Mouse (Mus musculus): ENCODE data around the gene Klrg2. TPM values are rescaled to one million over a fixed set of nuclear protein-coding genes. Genes with fewer than 3 reads are reported as not detected.

Gene Klrg2
- polyA plus RNA-seq, 1 experiment from 2014 or later = 0.25 TPM

DNA sequence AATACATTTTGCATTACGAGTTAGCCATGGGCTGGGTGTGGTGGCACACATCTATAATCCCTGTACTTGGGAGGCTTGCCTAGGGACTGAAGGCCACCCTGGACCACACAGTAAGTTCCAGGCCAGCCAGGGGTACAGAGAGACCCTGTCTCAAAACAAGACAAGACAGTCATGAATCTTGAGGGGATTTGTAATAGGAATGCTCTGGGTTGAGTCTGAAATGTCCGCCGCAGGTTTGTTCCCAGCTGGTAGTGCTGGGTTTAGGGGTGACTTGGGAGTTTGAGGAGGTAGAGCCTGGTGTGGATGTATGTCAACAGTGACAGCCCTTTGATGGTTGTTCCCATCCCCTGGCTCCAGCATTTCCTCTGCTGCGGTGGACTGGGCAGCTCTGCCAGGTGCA, 10.0 kb downstream of the Klrg2 start:
- Histone ChIP-seq H3K36me3 (peaks cover 13% of the 10 kb centered on the region; the same call in 1 of the 2 replicates), H3K4me1 (no peaks in the 10 kb centered on the region), H3K27ac (no peak overlapping the region), H3K27me3 (0 out of 2 replicates have a peak, but pooled peaks cover under 1% of the 10 kb centered on the region), H3K4me3 (replicated peaks) (no peak overlapping the region), H3K4me2 (no peak overlapping the region), H3K9me3 (replicated peaks) (no peaks in the 10 kb centered on the region), H3K9ac (no peak overlapping the region)
- 92% methylated on average over 4 of the region's 4 CpGs for WGBS
- ATAC-seq (replicated peaks; ENCODE audit: low FRiP score) = no peak

DNA sequence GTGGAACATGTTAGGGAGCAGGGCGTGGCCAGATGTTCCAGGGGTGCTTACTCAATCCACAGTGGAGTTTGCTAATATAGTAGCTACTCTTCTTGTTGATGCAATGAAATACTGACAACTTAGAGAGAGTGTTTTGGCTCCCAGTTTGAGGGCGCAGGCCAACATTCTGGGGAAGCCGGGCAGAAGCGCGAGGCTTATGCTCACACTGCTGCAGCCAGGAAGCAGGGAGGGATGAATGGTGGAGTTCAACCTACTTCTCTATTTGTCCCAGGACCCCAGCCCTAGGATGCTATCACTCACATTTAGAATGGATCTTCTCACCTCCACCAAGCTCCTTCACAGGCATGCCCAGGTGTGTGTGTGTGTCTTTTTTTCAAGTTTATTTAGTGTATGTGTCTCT, 11.0 kb downstream of the Klrg2 start:
- no peak overlapping the region for H3K9ac ChIP-seq

DNA sequence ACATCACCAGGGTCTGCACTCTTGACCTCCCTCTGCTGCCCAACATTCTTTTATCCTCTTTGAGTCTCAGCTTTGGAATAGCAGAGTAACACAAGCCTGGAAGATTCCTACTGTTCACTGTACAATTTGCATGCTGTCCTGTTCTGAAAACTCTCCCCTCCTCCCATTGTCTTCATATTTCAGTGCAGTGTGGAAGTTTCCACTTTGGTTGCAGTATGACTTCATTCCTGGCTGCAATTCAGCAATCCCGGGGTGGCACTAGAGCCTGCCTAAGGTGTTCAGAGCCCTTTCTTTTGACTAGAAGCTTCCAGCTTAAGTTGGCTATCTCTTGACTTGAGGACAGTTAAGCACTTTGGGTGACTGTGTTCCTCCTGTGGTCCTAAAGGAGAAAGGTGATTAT, 12.6 kb downstream of the Klrg2 start:
- ATAC-seq (replicated peaks; ENCODE audit: low FRiP score) = no peak
- H3K9ac ChIP-seq = no peak overlapping the region
- peaks cover 21% of the 10 kb centered on the region for H3K36me3 ChIP-seq
- H3K4me1 ChIP-seq = no peaks in the 10 kb centered on the region
- no peaks in the 10 kb centered on the region for H3K9me3 ChIP-seq (replicated peaks)
- WGBS = 75% methylated on average over 1 of the region's 1 CpGs
- H3K4me3 ChIP-seq (replicated peaks) = no peak overlapping the region
- H3K27me3 ChIP-seq = no peaks in the 10 kb centered on the region
- no peak overlapping the region for H3K4me2 ChIP-seq
- H3K27ac ChIP-seq = no peak overlapping the region

More for the DNA sequence above, 11.0 kb downstream of the Klrg2 start:
- Histone ChIP-seq H3K4me2 (no peak overlapping the region), H3K4me1 (no peaks in the 10 kb centered on the region), H3K4me3 (replicated peaks) (no peak overlapping the region), H3K36me3 (peaks cover 13% of the 10 kb centered on the region; the same call in 1 of the 2 replicates), H3K27me3 (no peaks in the 10 kb centered on the region), H3K9me3 (replicated peaks) (no peaks in the 10 kb centered on the region), H3K27ac (no peak overlapping the region)
- no peak for ATAC-seq (replicated peaks; ENCODE audit: low FRiP score)
- 96% methylated on average over 5 of the region's 5 CpGs for WGBS

DNA sequence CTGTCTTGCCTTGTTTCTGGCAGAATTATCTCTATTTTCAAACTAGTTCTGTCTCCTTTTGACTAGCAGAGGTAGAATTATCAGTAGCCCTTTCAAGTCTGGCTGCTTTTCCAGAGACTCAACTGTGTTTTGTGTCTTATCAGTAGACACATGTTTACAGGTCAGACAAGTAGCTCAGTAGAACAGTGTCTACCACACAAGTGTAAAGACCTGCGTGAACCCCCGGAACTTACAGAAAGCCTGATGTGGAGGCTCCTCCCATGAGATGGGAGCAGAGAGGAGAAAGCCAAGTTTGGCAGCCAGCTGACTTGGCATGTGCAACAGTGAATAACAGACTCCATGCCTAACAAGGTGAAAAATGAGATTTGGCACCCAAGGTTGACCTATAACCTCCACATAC, 13.6 kb downstream of the Klrg2 start:
- Histone ChIP-seq H3K27me3 (no peaks in the 10 kb centered on the region), H3K9ac (no peak overlapping the region), H3K36me3 (peaks cover 31% of the 10 kb centered on the region), H3K27ac (no peak overlapping the region), H3K4me3 (replicated peaks) (no peak overlapping the region), H3K9me3 (replicated peaks) (no peaks in the 10 kb centered on the region), H3K4me2 (no peak overlapping the region), H3K4me1 (no peaks in the 10 kb centered on the region)
- WGBS = 93% methylated on average over 2 of the region's 2 CpGs
- no peak for ATAC-seq (replicated peaks; ENCODE audit: low FRiP score)

DNA sequence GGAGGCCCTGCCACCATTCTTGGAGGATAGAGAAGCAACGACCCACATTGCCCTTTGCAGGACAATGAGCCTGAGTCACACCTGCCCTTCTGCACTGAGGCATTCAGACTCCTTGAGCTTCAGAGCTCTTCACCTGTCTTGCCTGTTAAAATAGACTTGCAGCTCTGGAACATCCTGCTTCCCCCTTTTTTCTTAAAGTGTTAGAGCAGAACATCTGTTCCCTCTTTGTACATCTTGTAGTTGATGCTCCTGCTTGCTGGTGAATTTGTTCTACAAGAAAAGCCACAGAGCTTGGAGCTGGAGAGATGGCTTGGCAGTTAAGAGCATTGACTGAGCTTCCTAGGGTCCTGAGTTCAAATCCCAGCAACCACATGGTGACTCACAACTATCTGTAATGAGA, 14.6 kb downstream of the Klrg2 start:
- no peaks in the 10 kb centered on the region for H3K4me1 ChIP-seq
- 97% methylated on average over 1 of the region's 1 CpGs for WGBS
- H3K4me3 ChIP-seq (replicated peaks) = no peak overlapping the region
- no peaks in the 10 kb centered on the region for H3K27me3 ChIP-seq
- H3K9me3 ChIP-seq (replicated peaks) = peaks cover 6% of the 10 kb centered on the region
- no peak for ATAC-seq (replicated peaks; ENCODE audit: low FRiP score)
- no peak overlapping the region for H3K9ac ChIP-seq
- H3K27ac ChIP-seq = no peak overlapping the region
- peaks cover 41% of the 10 kb centered on the region for H3K36me3 ChIP-seq
- H3K4me2 ChIP-seq = no peak overlapping the region

DNA sequence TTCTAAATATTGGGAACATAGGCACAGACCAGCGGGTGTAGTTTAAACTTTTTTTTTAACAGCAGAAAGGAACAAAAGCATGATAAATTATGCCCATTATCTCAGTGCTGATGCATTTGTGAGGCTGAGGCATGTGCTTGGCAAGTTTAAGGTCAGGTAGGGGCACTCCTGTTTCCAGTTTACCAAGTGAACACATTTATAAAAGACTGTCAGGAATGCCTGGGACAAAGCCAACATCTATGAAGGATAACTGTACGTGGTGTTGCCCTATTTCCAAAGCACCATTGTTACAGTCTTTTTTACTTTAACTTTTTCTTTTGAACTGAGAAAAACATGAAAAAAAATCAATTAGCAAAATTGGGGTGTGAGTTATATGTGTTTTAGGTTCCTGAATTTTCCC, 27.1 kb downstream of the Klrg2 start:
- Histone ChIP-seq H3K27ac (no peak overlapping the region), H3K36me3 (peaks cover 63% of the 10 kb centered on the region), H3K9me3 (replicated peaks) (no peaks in the 10 kb centered on the region), H3K4me3 (replicated peaks) (no peak overlapping the region), H3K27me3 (no peaks in the 10 kb centered on the region), H3K9ac (no peak overlapping the region), H3K4me1 (no peaks in the 10 kb centered on the region), H3K4me2 (no peak overlapping the region)
- WGBS = 77% methylated on average over 2 of the region's 2 CpGs
- no peak for ATAC-seq (replicated peaks; ENCODE audit: low FRiP score)

DNA sequence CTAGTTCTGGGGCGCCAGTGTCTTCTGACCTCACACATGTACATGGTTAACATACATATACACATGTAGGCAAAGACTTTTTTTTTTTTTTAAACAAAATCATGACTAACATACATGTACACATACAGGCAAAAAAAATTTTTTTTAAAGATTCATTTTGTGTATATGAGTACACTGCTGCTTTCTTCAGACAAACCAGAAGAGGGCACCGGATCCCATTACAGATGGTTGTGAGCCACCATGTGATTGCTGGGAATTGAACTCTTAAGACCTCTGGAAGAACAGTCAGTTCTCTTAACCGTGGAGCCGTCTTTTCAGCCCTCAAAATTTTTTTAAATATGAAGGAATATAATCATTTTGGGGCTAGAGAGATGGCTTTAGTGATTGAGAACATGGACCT, 39.6 kb downstream of the Klrg2 start:
- Histone ChIP-seq H3K27ac (no peak overlapping the region), H3K9me3 (replicated peaks) (no peaks in the 10 kb centered on the region), H3K36me3 (peaks cover 71% of the 10 kb centered on the region), H3K4me1 (no peaks in the 10 kb centered on the region), H3K4me2 (no peak overlapping the region), H3K9ac (no peak overlapping the region), H3K4me3 (replicated peaks) (no peak overlapping the region), H3K27me3 (no peaks in the 10 kb centered on the region)
- 95% methylated on average over 4 of the region's 4 CpGs for WGBS
- ATAC-seq (replicated peaks; ENCODE audit: low FRiP score) = no peak

DNA sequence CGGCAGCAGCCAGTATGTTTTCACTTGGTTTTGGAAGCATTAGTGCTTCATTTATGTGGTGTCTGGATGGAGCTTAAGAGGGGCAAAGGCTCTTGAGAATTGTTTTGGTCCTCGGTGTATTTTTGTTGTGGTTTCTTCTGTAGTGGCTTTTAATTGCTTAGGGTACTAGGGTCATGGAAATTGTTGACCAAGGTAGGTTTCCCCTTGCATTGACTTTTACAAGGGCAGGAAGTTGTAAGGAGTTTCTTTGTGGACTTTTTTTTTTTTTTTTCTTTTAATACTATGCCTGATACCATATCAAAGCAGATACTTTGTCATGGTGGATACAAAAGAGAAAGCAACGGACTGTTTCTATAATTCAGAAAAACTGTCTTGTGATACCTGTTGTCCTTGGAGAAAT, 55.3 kb downstream of the Klrg2 start:
- H3K9ac ChIP-seq = no peak overlapping the region
- H3K4me1 ChIP-seq = no peaks in the 10 kb centered on the region
- no peak overlapping the region for H3K27ac ChIP-seq
- no peak overlapping the region for H3K4me3 ChIP-seq (replicated peaks)
- peaks cover 74% of the 10 kb centered on the region for H3K36me3 ChIP-seq
- 91% methylated on average over 3 of the region's 3 CpGs for WGBS
- H3K27me3 ChIP-seq = no peaks in the 10 kb centered on the region
- no peak overlapping the region for H3K4me2 ChIP-seq
- no peak for ATAC-seq (replicated peaks; ENCODE audit: low FRiP score)
- H3K9me3 ChIP-seq (replicated peaks) = no peaks in the 10 kb centered on the region

DNA sequence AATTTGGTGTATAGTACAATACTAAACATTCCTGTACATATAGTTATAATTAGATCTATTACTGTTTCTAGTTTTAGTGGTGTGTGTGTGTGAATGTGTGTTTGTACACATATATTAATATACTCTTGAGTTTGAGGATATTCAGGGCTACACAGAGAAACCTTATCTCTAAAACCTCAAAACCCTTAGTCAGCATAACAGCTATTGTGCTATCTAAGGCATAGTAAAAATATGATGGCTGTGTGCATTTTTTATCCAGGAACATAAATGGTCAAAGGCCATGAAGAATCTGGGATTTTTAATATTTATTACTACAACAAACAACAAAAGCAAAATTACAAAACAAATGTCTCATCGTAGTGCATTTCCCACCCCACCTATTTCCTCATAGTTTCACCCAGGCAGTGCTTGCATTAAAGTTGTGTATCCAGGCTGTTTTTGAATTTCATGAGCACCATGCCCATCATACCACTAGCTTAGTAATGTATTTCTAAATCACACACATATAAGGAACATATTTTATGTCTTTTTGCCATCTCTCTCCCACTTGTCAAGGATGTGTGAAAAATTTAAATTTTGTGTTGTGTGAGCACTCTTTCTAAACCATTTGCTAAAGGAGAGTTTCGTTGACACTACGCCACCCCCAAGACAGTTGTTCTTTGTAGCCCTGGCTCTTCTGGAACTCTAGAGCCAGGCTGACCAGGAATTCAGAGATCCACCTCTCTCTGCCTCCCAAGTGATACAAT, 56.8 kb downstream of the Klrg2 start:
- Histone ChIP-seq H3K4me1 (no peaks in the 10 kb centered on the region), H3K27ac (no peak overlapping the region), H3K36me3 (peaks cover 69% of the 10 kb centered on the region), H3K9me3 (replicated peaks) (no peaks in the 10 kb centered on the region), H3K9ac (no peak overlapping the region), H3K4me3 (replicated peaks) (no peak overlapping the region), H3K4me2 (no peak overlapping the region), H3K27me3 (no peaks in the 10 kb centered on the region)
- ATAC-seq (replicated peaks; ENCODE audit: low FRiP score) = no peak
- 97% methylated on average over 3 of the region's 3 CpGs for WGBS

DNA sequence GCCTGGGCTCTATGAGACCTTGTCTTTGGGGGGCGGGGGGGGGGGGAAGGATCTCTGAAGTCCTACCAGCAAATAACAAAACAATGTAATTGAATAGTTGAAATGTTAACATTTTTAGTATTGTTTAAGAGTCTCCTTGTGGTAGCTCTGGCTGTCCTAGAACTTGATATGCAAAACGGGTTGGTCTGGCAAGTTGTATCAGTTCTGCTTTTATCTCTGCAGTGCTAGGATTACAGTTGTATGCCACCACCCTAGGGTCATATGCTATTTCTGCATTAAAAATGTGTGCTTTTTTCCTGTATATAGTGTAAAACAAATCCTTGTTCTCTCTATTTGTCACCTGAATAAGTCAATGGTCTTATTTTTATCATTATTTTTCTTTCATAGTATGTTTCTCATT, 60.9 kb downstream of the Klrg2 start:
- Histone ChIP-seq H3K4me2 (no peak overlapping the region), H3K27me3 (no peaks in the 10 kb centered on the region), H3K4me3 (replicated peaks) (no peak overlapping the region), H3K4me1 (no peaks in the 10 kb centered on the region), H3K36me3 (peaks cover 75% of the 10 kb centered on the region), H3K9ac (no peak overlapping the region), H3K9me3 (replicated peaks) (no peaks in the 10 kb centered on the region), H3K27ac (no peak overlapping the region)
- 95% methylated on average over 2 of the region's 2 CpGs for WGBS
- no peak for ATAC-seq (replicated peaks; ENCODE audit: low FRiP score)

Other genes with a start within 250 kb of the Klrg2 start
- 14.9 and 15.3 TPM in 2 replicates for gene Ubn2, start 203.3 kb downstream of the Klrg2 start, polyA plus RNA-seq (2015; fragmentation: Nextera tagmentation; extraction: Ambion mirVana)
- gene Fmc1, start 103.7 kb downstream of the Klrg2 start, polyA plus RNA-seq (2015; fragmentation: Nextera tagmentation; extraction: Ambion mirVana) = 171 TPM in 2 replicates
- 41.1 and 41.7 TPM in 2 replicates for gene Luc7l2, start 85.9 kb downstream of the Klrg2 start, polyA plus RNA-seq (2015; fragmentation: Nextera tagmentation; extraction: Ambion mirVana)
- gene Clec2l, start 25.8 kb upstream of the Klrg2 start, polyA plus RNA-seq (2015; fragmentation: Nextera tagmentation; extraction: Ambion mirVana) = 1.1 TPM in 2 replicates
- gene Tbxas1, start 238.2 kb upstream of the Klrg2 start, polyA plus RNA-seq (2015; fragmentation: Nextera tagmentation; extraction: Ambion mirVana) = 5.3 and 6.4 TPM in 2 replicates
- gene Hipk2, start 238.9 kb upstream of the Klrg2 start, polyA plus RNA-seq (2015; fragmentation: Nextera tagmentation; extraction: Ambion mirVana) = 28.6 and 30.8 TPM in 2 replicates